8 mouse cellular contexts compared by ENCODE assay signal in genomic region chr13:113794705-113795655, GRCm38 (mm10). TPM values are rescaled to one million over a fixed set of nuclear protein-coding genes. Genes with fewer than 3 reads are reported as not detected.
A peak's percentile ranks its signal among the peaks of the same experiment; 100 is the strongest.
DNase-seq lines count a peak whose midpoint lies in the region; ATAC-seq and TF ChIP-seq lines count a peak whose summit lies in the region.

No protein-coding gene starts in this region.

- peaks cover 4% of the 10 kb centered on the region; the same call in 1 of the 2 replicates for H3K4me1 ChIP-seq in embryonic fibroblast, embryonic 13.5 days (ENCODE audit: control insufficient read depth, insufficient read depth, low read length)
- peaks cover 6 to 21% of the 10 kb centered on the region in 2 experiments; a peak in 3 of 4 replicates for H3K4me1 ChIP-seq in heart, embryonic 14.5 days (ENCODE audit: control insufficient read depth in 2 of 2, insufficient read depth in 2 of 2, low read length in 2 of 2)
- H3K4me1 ChIP-seq in liver, postnatal 0 days (ENCODE audit: insufficient read depth) = peaks cover 18% of the 10 kb centered on the region
- H3K4me1 ChIP-seq in neural tube, embryonic 12.5 days = peaks cover 14% of the 10 kb centered on the region

- H3K27ac ChIP-seq in embryonic fibroblast, embryonic 13.5 days (ENCODE audit: insufficient read depth, low read length) = peak overlapping the region; percentile 36
- peak overlapping the region; percentile 86 to 94 for H3K27ac ChIP-seq in heart, embryonic 14.5 days (replicated peaks in 1 of 2; ENCODE audit: control insufficient read depth in 1 of 2, insufficient read depth in 1 of 2, low read depth in 2 of 2, low read length in 2 of 2)
- H3K27ac ChIP-seq in liver, postnatal 0 days (ENCODE audit: low read depth) = peak overlapping the region; percentile 94
- H3K27ac ChIP-seq in neural tube, embryonic 12.5 days = peak overlapping the region; percentile 62

- no peaks in the 10 kb centered on the region for H3K9me3 ChIP-seq in heart, embryonic 14.5 days (ENCODE audit: control insufficient read depth, low read length)
- no peaks in the 10 kb centered on the region for H3K9me3 ChIP-seq in liver, postnatal 0 days (ENCODE audit: low read length)
- no peaks in the 10 kb centered on the region for H3K9me3 ChIP-seq in neural tube, embryonic 12.5 days

- H3K27me3 ChIP-seq in heart, embryonic 14.5 days (ENCODE audit: control insufficient read depth, insufficient read depth, low read length) = no peaks in the 10 kb centered on the region
- no peaks in the 10 kb centered on the region for H3K27me3 ChIP-seq in liver, postnatal 0 days (ENCODE audit: insufficient read depth, low read length)
- no peaks in the 10 kb centered on the region for H3K27me3 ChIP-seq in neural tube, embryonic 12.5 days (replicated peaks)

- no peak for TF ChIP-seq POLR2A in embryonic fibroblast, embryonic 13.5 days (IDR thresholded peaks at IDR 0.05; ENCODE audit: low read depth, low read length)

- peak overlapping the region; percentile 94 for H3K9ac ChIP-seq in heart, embryonic 14.5 days (ENCODE audit: low read length)
- peak overlapping the region; percentile 97 for H3K9ac ChIP-seq in liver, postnatal 0 days (replicated peaks)
- H3K9ac ChIP-seq in neural tube, embryonic 12.5 days = peak overlapping the region; percentile 85

- no peak for TF ChIP-seq EP300 in liver, postnatal 0 days (IDR thresholded peaks at IDR 0.05; ENCODE audit: low read depth)

- peak overlapping the region; percentile 82 for H3K4me2 ChIP-seq in heart, embryonic 14.5 days (ENCODE audit: low read length)
- peak overlapping the region; percentile 84 for H3K4me2 ChIP-seq in liver, postnatal 0 days (ENCODE audit: low read depth, low read length)
- H3K4me2 ChIP-seq in neural tube, embryonic 12.5 days (replicated peaks) = peak overlapping the region; percentile 71

- WGBS in heart, embryonic 14.5 days = 2% methylated on average over 52 of the region's 52 CpGs
- WGBS in liver, postnatal 0 days (ENCODE audit: insufficient replicate concordance) = 3% methylated on average over 49 of the region's 52 CpGs
- 3% methylated on average over 52 of the region's 52 CpGs for WGBS in neural tube, embryonic 12.5 days

- H3K4me3 ChIP-seq in embryonic fibroblast, embryonic 13.5 days (ENCODE audit: insufficient read depth, low read length) = peak overlapping the region; percentile 61
- H3K4me3 ChIP-seq in heart, embryonic 14.5 days (ENCODE audit: control insufficient read depth in 1 of 2, insufficient read depth in 1 of 2, low read depth in 1 of 2, low read length in 2 of 2) = peak overlapping the region; percentile 69 to 83
- H3K4me3 ChIP-seq in liver, postnatal 0 days (ENCODE audit: low read depth, low read length) = peak overlapping the region; percentile 96
- H3K4me3 ChIP-seq in neural tube, embryonic 12.5 days = peak overlapping the region; percentile 66

- TF ChIP-seq CTCF in embryonic fibroblast, embryonic 13.5 days (IDR thresholded peaks at IDR 0.05; ENCODE audit: borderline replicate concordance, insufficient read depth, low read length) = no peak
- TF ChIP-seq CTCF in liver, postnatal 0 days (IDR thresholded peaks at IDR 0.05; ENCODE audit: low read depth) = no peak

- peak; percentile 20; the same call in 1 of the 2 replicates for ATAC-seq in heart, embryonic 14.5 days (ENCODE audit: insufficient number of reproducible peaks, insufficient read depth, low FRiP score, low read depth)
- peak; percentile 47 for ATAC-seq in liver, postnatal 0 days
- peak; percentile 73 for ATAC-seq in neural tube, embryonic 12.5 days (ENCODE audit: low FRiP score, low read depth)

- H3K36me3 ChIP-seq in heart, embryonic 14.5 days (ENCODE audit: control insufficient read depth, insufficient read depth, low read length) = no peaks in the 10 kb centered on the region
- no peaks in the 10 kb centered on the region for H3K36me3 ChIP-seq in liver, postnatal 0 days (replicated peaks; ENCODE audit: insufficient read depth, low read length)
- H3K36me3 ChIP-seq in neural tube, embryonic 12.5 days = no peaks in the 10 kb centered on the region

- peak; percentile 48 for DNase-seq in ES-CJ7 (ENCODE audit: low read depth, low spot score)
- peak; percentile 71 for DNase-seq in adrenal gland, postnatal 14 days
- peak; percentile 77 to 88 for DNase-seq in kidney, postnatal 25 days
- DNase-seq in liver, postnatal 0 days = peak; percentile 64
- peak; percentile 54 for DNase-seq in thymus, postnatal 4 days

RNA-seq across cellular contexts. Expression of gene Arl15, which starts 0.7 kb away (rescaled TPM):
- total RNA-seq in adrenal gland, postnatal 14 days (2021) = 24.6 and 28.0 TPM in 2 replicates
- polyA plus RNA-seq in embryonic fibroblast, embryonic 13.5 days (2011; ENCODE audit: insufficient read length, low read depth, missing spikeins) = 25.9 and 26.9 TPM in 2 replicates
- polyA plus RNA-seq in heart, embryonic 14.5 days (2014; fragmentation: Nextera tagmentation; extraction: Ambion mirVana) = 8.0 and 8.3 TPM in 2 replicates
- polyA plus RNA-seq in liver, postnatal 0 days (2015; fragmentation: Nextera tagmentation; extraction: Ambion mirVana) = 1.5 and 1.6 TPM in 2 replicates
- 13.1 and 16.4 TPM in 2 replicates for polyA plus RNA-seq in neural tube, embryonic 12.5 days (2016; fragmentation: Nextera tagmentation; extraction: Ambion mirVana)

Comparison
In these comparisons a context has a peak if more than half of its experiments do, and no peak if none do; other contexts are left out.
1. Peak in every context shown above with its lines: DNase-seq, ATAC-seq, H3K4me3 ChIP-seq and H3K27ac ChIP-seq.
2. H3K27ac ChIP-seq: peak in every context shown above with its lines; median percentile 94 in liver, postnatal 0 days; 90 in heart, embryonic 14.5 days; 62 in neural tube, embryonic 12.5 days; 36 in embryonic fibroblast, embryonic 13.5 days.
3. ATAC-seq: peak in every context shown above with its lines; median percentile 73 in neural tube, embryonic 12.5 days; 47 in liver, postnatal 0 days; 20 in heart, embryonic 14.5 days.